Mouse (Mus musculus) B cell, adult 2 months (primary cell): ENCODE measurements at regions not wholly inside any gene's neighbourhood (a gene's known extent, or its start where the extent isn't known, plus 50 kb on each side); places are given as distances from the start of the nearest gene placed in this dataset.

Experiments
- DNase-seq, 2 experiments: peaks; one replicate each; pipeline ENCODE4 v3.0.0; 2022

DNA sequence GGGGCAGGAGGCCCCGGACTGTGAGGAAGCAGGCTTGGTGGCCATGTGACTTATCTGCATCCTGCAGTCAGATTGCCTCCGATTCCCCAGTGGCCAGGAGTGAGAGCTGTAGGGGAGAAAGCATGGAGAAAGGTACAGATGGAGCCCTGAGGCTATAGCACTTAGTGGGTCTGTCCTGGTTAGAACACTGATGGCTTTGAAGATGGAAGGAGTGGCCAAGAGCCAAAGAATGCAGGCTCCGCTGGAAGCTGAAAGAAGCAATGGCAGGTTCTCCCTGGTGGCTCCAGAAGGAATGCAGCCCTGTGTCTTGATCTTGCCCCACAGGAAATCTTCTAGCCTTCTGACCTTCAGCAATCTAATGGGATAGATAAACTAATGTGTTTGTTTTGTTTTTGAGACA is 926.3 kb downstream of the 4930447A16Rik start:
- DNase-seq, result no peak

DNA sequence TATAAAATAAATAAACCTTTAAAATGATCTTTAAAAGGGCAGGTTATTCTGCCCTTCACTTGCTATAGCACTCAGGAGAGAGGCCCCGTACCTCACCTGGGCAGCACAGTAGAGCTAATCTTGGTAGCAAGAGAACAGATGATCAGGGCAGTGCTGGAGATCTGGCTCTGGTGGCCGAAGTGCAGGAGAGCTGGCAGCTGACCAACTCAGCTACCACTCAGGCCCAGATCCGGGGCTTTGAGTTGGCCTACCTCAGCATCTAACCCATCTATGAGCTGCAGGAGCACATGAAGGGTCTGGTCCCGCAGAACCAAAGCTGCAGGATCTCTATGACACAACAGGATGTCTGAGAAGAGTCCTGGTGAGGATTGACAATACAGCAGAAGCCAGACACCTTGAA is 928.0 kb downstream of the 4930447A16Rik start:
- no peak for DNase-seq

DNA sequence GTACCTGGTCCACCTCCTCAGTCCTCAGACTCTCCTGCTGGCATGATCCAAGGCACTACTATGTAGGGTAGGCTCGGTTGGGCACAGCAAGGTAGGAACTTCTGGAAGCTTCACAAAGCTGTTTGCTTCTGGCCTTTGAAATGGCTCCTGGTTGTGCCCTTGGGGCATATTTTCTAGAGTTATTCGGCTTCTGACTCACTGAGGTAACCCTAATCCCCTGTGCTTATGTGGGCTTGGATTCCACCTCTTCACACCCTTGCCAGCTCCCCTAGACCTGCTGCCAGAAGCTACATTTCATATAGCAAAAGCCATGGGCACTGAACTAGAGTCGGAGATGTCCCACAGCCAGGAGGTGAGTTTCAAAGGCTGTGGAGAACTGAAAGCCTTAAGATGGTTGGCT is 933.7 kb downstream of the 4930447A16Rik start:
- DNase-seq, result no peak

DNA sequence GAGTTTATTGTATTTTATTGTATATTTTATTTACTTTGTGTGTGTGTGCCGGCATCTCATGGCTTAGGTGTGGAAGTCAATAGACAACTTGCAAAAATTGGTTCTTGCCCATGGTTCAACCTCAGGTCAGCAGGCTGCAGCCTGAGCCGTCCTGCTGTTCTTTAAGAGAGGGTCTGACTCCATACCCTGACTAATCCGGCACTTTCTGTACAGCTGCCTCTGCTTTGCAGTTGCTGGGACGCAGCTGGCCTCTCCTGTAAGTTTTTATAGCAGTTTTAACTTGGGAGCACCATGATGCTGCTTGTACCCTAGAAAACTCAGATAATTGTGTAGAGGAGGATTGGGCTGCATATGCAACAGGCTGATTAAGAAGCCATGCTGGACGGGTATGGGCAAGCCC is 938.2 kb downstream of the 4930447A16Rik start:
- DNase-seq, result no peak

DNA sequence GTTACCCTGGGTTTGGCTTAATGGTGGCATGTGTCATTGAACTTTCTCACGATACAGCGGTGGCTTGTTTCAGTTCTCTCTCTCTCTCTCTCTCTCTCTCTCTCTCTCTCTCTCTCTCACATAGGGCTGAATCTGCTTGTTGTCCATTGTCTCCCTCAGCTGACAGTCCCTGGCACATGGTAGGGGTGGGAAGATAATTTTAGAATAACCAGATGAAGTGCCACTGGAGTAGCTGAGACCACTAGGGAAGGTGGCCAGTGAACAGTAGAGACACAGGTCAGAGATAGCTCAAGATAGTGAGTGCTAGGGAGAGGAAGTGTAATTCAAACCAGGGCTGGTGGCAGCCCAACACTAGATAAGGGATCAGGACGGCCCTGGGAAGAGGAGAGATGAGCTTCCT is 938.7 kb downstream of the 4930447A16Rik start:
- DNase-seq, result no peak

GRCm38 (mm10) chr15:38367643-38368042 is 942.3 kb downstream of the 4930447A16Rik start:
- DNase-seq, result no peak

DNA sequence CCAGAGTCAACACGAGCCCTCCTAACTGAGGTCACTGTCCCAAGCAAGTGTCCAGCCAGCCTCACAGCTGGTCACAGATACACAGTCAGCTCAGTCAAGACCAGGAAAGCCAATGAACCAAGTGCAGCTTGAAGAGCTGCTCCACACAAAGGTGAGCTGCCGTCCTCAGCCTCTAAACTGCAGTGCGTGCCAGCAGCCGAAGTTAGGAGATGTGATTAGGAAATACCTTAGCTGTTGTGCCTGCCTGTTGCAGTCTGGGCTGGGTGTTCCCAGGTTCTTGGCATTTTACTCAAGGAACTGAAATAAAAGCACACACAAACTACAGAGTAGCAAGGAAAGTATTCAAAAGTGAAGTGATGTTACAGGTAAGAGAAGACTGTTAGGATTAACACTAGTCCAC is 942.9 kb downstream of the 4930447A16Rik start:
- no peak for DNase-seq

GRCm38 (mm10) chr15:38371404-38372090 is 946.2 kb downstream of the 4930447A16Rik start:
- no peak for DNase-seq

GRCm38 (mm10) chr15:38373797-38374196 is 948.4 kb downstream of the 4930447A16Rik start:
- peak; percentile 19 to 37 for DNase-seq

- DNase-seq, result no peak
Measured at GRCm38 (mm10) chr15:38374786-38375185, 949.4 kb downstream of the 4930447A16Rik start.

DNA sequence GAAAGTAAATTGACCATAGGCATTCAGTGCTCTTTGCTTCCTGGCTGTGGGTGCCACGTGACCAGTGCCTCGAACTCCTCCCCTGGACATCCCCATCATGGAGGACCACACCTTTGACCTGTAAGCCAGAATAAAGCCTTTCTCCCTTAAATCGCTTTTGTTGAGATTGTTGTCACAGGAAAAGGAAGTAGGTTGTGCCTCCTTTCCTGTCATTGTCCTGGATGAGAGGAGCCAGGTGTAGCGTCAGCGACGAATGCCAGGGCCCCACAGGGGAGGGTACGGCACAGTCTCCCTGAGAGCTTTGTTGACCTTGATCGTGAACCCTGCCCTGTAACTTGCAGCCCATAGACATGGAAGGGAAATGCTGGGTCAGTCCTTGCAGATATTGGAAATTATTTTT is 952.8 kb downstream of the 4930447A16Rik start:
- DNase-seq, result no peak

GRCm38 (mm10) chr15:38387617-38388016 is 962.3 kb downstream of the 4930447A16Rik start:
- DNase-seq, result no peak

DNA sequence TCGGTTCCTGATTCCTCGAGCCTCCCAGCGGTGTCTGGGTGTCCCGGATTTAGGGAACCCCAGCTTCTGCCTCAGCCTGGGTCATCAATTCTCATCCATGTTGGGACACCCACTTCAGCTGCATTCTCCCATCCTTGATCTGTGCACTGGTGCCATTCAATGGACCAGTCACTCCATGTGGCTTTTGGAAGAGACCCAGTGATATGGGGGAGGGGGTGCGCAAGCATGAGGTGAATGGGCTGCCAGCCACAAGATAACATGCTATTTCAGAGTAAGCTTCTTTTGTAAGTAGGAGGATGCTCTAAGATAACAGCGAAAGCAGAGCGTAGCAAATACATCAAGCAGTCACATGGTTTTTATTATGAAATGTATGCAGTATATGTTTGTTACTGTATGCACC is 963.1 kb downstream of the 4930447A16Rik start:
- no peak for DNase-seq

- no peak for DNase-seq
Measured at GRCm38 (mm10) chr15:38390450-38390849, 965.1 kb downstream of the 4930447A16Rik start.

- no peak for DNase-seq
Measured at GRCm38 (mm10) chr15:38391420-38391819, 966.1 kb downstream of the 4930447A16Rik start.

DNA sequence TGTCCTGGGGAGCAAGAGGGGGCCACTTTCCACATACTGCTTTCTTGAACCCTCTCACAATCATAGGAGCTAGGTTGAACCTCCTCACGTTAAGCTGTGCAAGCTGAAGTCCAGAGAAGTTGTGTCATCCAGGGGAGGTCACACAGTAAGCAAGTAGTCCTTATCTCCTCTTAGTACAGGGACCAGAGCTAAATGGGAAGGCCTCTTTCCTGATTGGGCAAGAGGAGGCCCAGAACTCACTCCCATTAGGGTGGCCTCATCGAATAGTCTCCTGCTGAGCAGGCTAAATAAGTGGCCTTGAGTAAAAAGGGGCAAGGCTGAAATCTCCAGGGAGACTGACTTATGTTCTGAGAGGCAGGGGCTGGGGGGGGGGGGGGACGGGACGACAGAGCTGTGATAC is 966.5 kb downstream of the 4930447A16Rik start:
- DNase-seq, result no peak

DNA sequence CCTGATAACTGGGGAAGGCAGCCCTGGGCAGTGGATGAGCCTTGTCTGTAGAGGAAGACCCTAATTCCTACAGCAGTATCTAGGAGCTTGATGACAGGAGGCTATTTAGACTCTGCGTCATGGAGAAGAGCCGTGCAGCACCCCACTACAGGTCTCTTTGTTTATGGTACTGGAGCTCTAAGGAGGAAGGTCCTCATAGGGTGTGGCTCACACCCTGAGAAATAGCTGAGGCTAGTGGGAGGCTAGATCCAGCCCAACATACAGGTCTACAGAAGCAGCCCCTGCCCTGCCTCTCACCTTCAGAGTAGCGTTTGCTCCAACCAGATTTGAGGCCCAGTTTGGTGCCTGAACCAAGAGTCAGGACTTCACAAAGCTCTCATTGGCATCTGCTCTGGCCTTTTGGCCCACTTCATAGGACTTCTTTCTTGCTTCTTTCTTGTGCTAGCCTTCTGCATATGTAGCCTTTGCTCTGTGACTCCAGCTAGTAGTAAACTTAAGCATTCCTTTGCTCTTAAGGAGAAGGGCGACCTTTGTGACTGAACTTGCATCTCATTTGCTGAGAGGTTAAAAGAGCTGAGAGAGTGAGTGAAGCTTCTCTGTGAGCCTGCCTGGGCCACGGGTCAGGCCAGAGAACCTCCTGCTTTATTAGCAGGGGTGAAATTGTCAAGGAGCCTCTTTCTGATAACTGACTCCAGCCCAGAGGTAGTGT is 967.2 kb downstream of the 4930447A16Rik start:
- DNase-seq, result no peak

DNA sequence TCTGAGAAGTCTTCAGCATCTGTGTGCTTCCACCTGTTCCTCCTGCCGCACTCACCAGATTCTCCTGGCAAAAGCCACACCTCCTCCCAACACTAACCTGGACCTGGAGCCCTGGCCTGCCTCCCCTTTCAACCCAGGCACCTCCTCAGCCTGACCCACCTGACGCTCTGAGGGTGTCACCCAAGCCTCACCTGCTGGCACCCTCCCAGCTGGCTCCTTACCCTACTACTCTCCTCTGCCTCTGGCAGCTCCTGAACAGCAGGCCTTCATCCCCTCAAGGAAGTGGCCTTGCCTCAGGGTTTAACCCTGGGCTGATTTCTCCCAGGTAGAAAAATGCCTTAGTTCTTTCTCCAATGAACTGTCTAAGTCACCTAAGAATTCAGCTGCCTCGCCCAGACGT is 973.5 kb downstream of the 4930447A16Rik start:
- no peak for DNase-seq

DNA sequence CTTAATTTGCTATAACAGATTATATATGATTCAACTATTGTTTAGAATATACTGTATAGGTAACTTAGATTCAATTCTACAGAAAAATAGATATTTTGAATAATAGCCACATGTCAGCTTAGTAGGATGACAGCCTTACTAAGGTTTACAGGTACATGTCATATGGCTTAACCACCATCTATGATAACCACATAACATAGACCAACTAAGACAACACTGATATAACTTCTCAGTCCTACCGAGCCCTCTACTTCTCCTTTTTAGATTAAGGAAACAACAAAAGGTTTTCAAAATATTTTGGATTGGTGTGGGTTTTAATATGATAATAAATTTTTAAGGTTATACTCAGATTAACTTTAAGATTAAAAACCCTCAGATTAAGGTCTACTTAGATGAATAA is 977.4 kb downstream of the 4930447A16Rik start:
- no peak for DNase-seq

DNA sequence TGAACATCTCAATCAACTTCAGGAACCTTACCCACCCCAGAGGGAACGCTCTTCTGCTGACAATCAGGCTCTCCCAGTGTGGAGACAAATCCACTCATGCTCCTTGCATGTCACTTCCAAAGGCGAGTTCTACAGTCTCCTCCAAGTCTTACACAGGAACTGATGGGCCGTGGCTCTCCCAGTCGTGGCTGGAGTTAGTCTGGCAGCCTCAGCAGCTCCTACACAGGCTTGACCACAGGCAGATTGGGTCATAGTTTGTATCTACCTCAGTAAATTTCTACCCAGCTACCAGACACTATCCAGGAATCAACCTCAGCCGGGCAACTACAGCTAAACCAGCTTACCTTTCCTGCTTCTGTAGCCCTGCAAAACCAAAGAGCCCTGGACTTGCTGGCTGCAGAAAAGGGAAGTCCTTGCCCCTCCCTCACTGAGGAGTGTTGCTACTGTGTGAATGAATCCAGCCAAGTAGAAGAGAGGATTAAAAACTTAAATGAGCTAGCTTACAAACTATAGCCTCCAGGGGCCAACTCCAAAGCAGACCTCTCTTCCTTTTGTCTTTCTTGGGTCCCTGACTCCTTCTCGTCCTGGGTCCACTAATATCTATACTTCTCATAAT is 978.5 kb downstream of the 4930447A16Rik start:
- DNase-seq, result no peak

DNA sequence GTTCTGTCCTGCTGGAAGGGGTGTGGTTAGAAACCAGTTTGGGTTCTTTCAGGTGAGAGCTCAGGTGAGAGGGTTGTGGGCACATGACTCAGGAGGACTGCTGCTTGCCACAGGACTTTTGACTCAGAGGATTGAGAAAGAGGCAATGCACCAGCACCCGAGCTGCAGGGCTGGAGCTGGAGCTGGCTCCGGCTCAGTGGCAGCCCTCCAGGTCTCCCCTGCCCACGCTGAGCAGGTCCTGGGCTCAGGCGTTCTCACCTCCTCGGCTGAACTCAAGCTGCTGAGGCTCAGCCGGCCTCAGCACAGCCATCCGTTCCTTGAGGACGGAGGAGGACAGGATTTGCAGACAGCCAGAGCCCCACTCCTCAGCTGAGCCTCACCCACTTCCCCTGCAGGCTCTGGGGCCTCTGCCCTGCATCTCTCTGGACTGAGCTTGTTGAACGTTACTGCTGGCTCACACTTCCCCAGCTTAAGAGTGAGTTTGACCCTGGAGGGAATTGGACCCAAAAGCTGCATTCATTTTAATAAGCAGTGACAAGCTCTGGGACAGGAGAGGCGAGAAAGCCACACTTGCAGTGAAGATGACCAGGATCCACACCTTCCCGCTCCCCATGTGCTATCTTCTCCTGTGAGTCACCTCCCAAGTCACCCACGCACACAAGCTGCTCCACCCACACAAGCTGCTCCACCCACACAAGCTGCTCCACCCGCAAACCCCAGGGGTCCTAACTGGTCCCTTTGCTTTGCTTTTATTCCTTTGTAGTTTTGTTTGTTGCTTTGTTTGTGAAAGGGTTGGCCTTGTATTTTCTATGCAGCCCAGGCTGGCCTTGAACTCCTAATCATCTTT is 981.0 kb downstream of the 4930447A16Rik start:
- no peak for DNase-seq

- DNase-seq, result no peak
Measured at GRCm38 (mm10) chr15:38407476-38407875, 982.1 kb downstream of the 4930447A16Rik start.

DNA sequence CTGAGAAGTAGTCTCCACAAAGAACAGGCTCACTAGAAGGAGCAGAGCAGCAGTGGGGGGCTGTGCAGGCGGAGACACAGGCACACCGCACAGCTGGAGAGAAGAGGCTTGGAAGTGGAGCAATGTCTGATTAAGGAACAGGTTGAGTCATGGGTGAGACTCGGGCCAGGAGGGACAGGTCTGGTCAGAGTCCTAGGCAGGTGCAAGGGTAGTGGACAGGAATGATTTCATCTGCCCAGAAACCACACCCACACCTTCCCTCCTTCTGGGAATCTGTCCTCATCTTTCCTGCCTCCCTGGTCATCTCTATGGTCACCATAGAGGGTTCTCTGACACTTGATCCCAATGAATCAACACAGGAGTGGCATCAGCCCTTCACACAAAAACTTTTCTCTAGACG is 983.8 kb downstream of the 4930447A16Rik start:
- DNase-seq, result no peak
